Mouse (Mus musculus): ENCODE data around the gene Tfpt.
"Not testable (repeated sequence)": the region's sequence is repeated elsewhere in the genome, so short reads cannot be mapped to it uniquely, and the experiment has no call there.

Gene Tfpt

DNA sequence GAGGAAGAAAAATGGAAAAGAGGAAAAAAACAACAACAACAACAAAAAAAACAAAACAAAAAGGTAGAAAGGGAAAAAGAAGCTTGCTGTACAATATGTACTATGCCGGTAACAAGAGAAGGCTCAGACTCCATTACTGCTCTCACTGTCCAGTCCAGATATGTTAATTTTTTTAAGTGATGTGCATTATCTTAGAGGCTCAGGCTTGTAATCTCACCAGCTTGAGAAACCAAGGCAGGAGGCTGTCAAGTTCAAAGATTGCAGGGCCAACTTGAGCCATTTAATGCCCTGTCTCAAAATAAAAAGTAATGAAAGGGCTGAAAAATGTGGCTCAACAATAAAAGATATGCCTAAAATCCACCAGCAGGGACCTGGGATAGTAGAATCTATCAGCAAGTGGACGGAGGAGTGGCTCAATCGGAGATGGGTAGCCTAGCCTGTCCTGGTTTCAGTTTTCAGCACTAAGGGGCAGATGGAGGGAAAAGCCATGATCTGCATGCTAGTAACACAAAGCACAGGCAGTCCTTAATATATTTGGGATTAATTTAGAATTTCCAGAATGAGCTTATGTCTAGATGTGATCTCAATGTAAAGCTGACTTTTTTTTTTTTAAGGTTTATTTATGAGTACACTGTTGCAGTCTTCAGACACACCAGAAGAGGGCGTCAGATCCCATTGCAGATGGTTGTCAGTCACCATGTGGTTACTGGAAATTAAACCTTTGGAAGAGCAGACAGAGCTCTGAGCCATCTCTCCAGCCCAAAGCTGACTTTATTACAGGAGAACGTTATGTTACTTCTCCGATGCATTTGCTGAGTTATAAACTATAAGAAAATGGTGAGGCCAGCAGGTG is 13.1 kb downstream of the Tfpt start:
- DNase-seq, result peak in 1 of 2 experiments; percentile 24

DNA sequence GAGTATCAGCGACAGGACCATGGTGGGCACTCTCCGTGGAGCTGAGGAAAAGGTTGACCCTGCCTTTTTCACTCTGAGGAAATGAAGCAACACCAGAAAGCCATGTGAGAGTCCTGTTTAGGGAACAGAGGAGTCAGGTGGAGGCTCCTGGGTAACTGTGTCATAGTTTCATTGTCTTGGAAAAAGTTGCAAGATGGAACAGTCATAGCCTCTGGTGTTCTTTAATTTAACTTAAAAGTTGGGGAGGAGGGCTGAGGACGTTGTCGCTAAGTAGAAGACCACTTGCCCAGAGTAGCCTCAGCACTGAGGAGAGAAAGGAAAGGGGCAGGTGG is 13.7 kb downstream of the Tfpt start, which contains the start of gene Oscar:
Gene Oscar (minus strand): TSS at position 101 of the 332 bp plus-strand sequence.
- DNase-seq, result no peak

DNA sequence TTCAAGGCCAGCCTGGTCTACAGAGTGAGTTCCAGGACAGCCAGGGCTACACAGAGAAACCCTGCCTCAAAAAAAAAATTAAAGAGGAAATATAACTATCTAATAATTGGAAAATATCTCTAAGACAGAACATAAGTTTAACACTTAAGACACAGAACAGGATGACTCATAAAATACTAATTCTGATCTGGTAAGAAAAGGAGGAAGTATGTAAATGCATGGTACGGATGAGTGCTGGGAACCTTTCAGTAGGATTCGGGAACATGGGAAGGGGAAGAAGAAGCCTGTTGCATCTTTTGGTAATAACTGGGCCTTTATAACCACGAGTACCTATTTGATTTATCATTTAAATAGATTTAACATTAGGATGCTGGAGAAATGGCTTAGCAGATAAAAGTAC is 15.7 kb downstream of the Tfpt start:
- DNase-seq, result no peak

DNA sequence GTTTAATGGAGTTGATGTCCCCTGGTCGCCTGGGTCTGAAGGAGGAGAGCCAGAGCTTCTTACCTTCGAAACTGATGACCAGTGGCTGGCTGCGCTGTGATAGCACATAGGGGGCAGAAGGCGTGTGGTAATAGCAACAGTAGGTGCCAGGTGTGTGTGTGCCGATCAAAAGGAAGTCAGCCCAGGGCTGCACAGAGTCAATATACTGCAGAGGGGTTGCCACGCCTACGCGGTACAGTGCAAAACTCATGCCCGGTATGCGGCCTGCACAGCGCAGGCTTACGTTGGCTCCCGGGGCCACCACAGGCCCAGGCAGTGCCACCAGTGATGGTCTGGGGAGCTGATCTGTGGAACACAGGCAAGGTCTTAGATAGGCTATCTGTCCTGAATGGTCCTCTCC is 18.7 kb downstream of the Tfpt start:
- DNase-seq, result no peak

DNA sequence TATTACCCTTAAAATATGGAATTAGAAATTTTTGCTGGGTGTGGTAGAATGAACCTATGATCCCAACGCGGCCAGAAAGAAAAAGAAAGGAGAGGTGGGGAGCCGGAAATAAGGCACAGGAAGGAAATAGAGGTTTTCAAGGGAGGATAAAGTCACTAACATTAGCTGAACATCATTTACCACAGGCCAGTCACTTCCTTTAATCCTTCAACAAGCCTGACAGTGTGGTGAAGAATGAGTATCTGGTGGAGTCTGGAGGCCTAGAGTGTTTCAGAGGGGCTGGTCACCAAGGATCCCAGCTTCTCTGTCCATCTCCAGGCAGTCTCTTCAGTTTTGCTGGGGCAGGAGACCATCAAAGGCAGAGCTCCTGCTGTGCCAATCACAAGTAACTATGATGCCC is 19.3 kb downstream of the Tfpt start:
- DNase-seq, result no peak

DNA sequence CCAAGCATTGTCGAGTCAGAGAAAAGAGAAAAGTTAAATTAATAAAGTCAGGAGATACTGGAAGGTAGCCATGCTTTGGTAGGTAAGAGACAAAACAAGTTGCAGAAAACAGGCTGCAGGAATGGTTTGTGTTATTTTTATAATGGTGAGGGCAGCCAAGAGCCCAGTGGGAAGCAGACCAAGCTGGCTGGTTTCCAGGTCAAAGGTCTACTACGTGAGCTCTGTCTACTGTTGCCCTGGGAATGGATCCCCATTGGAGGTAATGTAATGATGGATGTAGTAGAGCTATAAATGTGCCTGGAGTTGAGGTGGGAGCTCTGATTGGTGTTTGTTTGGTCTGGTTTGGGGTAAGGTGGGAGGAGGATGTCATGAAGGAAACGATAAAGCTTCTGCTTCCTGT is 20.6 kb downstream of the Tfpt start:
- DNase-seq, result no peak

DNA sequence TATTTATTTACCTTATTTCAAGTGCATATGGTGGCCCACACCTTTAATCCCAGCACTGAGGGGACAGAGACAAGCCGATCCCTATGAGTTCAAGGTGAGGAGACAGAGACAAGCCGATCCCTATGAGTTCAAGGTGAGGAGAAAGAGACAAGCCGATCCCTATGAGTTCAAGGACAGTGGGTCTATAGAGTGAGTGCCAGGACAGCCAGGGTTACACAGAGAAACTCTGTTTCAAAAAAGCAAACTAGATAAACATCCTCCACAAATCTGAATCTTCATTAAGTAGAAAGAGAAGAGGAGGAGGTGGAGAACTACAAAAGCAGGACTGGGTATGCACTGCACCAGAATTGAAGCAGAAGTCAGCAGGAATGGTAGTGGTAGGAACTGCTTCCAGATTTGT is 21.1 kb downstream of the Tfpt start:
- DNase-seq, result no peak

DNA sequence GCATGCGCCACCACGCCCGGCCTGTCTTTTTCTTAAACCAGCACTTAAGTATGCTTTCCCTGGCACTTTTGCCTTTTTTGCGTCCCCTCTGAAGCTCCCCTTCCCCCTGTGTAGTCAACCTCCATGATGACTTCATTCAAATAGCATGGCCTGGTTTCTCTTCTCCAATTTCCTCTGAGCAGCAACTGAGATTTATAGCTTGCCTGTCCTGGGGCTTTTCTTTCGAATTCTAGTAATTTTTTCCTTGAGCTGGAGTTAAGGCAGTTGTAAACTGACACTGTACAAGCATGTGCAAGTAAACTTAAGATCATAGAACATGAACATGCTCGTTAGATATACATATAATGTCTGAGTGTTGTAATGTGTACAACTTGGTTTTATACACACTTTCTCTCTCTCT is 22.3 kb downstream of the Tfpt start:
- no peak for DNase-seq

DNA sequence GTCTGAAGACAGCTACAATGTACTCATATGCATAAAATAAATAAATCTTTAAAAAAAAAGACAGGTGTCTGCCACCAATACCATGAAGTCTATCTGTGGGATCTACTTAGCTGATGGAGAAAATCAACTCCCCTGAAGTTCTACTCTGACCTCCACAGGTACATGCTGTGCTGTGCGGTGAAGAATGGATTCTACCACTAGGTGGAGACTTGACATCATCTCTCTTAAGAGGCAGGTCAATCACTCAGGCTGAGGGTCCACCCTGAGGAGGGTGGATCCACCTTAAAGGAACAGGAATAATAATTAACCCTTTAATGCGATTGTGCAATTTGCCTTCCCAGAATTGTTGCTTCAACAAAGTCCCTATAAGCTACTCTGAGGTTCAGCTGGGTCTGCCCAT is 22.9 kb downstream of the Tfpt start:
- peak in 1 of 2 experiments; percentile 11 for DNase-seq

DNA sequence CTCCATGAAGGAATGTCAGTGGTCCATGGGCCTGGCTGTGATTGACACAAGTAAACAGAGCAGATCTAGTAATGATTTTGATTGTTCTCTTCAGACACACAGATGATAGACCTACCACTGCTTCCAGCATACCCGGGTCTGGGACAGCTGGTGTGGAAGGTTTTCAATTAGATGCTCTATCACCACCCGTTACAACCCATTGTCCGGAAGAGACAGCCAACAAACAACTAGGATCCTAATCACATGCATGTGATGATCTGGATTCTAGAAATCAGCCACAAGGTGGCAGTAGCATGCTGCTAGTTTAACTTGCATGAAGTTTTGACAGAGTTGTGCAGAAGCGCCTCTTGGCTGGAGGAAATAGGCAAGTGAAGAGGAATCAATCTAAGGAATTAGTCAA is 28.6 kb downstream of the Tfpt start:
- peak; percentile 22 to 47 for DNase-seq

DNA sequence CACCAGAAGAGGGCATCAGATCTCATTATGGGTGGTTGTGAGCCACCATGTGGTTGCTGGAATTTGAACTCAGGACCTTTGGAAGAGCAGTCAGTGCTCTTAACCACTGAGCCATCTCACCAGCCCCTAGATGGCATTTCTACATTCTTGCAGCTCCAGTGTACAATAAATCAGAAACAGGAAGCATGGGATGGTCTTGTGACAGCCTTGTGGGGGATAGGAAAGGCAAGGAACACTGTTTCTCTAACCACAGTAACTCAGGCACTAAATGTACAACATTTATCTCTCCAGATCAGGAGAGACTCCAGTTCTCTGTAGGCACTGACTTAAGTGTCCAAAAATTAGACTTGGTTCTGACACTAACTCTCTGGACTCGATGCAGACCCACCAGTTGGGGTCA is 32.0 kb downstream of the Tfpt start:
- DNase-seq, result not testable (repeated sequence)

DNA sequence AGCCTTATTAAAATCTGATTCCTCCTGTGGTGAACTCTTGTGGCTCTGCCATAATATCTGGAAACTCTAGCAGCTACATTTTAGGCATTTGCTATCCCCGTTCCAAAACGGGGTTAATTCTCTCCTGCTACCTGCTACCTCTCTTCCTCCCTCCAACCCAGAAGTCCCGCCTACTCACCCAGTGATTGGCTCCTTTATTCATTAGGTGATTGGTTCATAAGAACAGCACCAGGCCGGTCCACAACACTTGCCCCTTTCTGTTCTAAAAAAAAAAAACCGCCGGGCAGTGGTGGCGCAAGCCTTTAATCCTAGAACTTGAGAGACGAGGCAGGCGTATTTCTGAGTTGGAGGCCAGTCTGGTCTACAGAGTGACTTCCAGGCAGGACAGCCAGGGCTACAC is 34.6 kb downstream of the Tfpt start:
- no peak for DNase-seq

DNA sequence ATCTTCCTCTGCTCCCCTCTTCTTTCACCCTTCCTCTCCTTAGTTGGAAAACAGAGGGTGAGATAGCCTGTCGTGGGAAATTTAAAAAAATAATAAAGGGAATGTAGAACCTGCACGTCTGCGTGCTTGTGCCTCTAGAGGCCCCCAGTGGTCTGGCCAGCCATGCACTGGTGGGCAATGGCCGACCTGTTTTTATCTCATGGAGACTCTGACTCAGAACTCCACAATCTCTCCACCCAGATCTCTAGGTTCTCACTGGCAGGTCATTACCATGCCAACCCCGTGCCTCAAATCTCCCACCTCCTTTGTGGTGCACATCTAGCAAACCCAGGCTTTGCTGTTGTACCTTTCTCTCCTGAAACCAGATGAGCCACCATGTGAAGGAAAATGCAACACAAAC is 35.0 kb downstream of the Tfpt start:
- no peak for DNase-seq

DNA sequence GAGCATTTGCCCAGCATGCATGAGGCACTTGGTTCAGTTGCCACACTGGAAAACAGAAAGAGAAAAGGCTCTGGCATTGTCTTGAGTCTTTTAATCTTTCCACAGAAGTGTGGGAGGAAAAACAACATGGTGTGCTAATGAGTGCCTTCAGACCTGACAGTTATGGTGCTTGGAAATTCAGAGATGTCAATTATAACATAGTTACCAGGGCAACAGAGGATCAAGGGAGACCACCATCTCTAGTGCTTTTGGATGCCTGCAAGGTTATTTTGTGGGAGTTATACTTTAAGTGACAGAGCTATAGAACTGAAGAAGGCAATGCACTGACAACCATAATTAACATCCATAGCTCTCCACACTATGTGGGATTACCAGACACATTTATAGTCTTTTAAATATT is 35.9 kb downstream of the Tfpt start:
- no peak for DNase-seq

DNA sequence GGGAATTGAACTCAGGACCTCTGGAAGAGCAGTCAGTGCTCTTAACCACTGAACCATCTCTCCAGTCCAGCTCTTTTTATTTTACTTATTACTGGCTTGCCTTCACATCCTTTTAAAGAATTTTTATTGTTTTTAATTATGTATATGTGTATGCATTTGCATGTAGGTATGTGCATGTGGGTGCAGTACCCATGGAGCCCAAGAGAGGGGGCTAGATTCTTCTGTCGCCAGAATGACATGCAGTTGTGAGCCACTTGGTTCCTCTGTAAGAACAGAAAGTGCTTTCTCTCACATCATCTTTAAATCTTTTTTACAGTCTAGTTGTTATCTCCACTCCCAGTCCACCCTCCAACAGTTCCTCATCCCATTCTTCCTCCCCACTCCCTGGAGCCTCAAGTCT is 38.2 kb downstream of the Tfpt start:
- no peak for DNase-seq

DNA sequence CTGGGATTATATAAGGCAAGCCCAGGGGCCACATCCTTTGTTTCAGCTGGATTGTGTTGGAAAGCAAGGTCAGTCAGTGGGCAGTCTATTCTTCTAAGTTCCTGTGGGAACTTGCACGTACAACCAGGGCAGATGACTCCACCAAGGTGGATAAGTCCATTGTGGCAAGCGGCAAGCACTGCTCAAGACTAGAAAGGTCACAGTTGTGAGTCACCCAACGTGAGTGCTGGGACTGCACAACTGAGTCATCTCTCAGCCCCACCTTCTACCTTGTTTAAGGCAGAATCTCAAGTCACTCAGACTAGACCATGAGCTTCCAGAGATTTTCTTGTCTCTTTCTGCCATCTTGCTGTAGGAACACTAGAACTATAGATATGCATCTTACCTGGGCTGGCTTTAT is 39.2 kb downstream of the Tfpt start:
- DNase-seq, result no peak

DNA sequence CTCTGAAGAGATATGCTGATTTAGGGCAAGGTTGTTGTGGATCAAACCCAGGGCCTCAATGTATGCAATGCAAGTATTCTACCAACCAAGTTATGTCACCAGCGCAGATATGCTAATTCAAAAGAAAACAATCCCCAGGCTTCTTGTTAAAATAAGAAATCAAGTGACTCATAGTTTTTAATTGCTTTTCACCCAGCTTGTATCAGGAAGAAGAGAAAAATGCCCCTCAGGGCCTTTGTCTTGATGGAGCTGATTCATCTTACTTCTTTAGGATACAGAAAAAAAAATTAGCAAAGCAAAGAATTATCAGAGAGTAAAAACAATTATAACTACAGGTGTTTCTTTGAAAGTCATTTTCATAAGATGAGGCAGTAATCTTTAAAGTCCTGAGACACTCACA is 42.4 kb downstream of the Tfpt start:
- no peak for DNase-seq

DNA sequence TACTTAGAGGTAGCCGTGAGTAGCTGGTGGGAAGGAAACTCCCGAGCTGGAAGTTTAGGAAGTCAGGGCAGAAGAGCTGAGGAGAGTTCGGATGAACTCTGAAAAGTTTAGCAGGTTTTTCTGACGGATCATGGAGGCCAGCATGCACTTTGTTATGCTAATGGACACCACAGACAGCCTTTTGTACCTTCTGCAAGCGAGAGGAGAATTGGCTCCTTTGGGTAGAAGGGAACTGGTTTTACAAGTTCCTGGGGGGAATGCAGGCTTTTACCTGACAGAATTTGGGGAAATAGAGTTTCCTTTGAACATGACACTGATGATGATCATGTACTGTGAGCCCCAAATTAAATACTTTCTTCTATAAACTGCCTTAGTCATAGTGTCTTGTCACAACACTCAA is 43.5 kb downstream of the Tfpt start:
- DNase-seq, result no peak

DNA sequence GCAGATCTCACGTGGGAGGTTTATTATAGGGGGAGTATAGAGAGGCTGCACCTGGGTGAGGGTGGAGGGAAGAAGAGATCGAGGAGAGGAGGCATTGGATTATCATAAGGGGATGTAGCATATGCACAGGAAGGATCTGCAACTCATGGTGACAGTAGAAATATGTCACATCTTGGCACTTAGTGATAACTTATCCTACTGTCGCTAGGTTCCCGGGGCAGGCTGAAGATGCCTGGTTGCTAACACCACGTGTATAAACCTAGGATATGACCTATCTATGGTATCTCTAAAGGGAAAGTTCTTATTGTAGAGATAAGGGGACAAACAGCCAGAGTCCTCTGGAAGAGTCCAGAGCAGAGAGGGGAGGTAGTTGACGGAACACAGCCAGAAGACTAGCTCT is 44.0 kb downstream of the Tfpt start:
- DNase-seq, result no peak

DNA sequence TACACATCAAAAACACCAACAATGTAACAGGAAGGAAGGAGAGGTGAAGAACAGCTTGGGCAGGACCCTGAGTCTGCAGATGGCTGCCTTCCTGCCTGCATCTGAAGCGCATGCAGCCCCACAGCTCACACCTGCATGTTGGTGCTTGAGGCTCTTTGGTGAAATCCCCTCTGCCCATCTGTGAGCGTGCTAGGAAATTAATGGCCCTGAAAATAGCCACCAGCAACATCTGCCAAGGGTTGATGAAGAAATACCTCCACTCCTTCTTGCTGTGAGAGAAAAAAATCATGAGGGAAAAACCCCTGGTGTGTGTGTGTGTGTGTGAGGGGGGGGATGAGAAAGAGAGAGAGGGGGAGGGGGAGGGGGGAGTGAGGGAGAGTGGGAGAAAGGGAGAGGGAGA is 49.7 kb downstream of the Tfpt start:
- peak in 1 of 2 experiments; percentile 8 for DNase-seq

DNA sequence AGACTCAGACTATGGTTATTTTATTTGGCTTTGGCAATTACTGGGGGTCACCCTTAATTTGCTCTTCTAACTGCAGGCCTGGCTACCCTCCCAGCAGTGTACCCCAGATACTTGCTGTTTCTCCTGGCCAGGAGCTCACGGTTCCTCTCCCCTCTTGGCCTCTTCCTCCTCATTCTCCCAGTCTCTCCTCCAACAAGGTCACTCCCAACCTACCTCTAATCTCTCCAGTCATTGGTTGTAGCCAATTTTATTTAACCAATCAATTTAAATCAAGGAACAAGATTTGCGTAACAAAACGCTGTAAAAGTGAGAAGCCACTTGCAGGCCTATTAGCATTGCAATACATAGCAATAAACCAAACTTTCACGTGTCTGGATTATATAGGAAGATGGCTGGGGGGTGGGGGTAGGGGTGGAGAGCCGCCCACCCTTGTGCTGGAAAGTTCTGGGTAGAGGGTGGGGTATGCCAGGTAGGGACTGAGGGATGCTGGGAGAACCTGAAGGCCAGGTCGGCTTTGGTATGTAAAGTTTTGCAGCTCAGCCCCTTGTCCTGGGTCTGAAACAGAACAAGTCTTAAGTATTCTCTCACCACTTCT is 50.7 kb downstream of the Tfpt start:
- no peak for DNase-seq

DNA sequence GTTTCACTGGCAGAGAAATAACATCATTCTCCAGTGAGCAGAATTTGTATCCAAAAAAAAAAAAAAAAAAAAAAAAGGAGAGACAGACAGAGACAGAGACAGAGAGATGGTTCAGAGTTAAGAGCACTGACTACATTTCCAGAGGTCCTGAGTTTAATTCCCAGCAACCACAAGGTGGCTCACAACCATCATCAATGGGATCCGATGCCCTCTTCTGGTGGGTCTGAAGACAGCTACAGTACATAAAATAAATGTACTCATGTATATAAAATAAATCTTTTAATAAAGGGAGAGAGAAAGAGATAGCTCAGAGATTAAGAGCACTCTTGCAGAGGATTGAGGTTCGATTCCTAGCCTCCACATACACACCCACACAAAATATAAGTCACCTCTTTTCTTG is 51.5 kb downstream of the Tfpt start:
- no peak for DNase-seq

DNA sequence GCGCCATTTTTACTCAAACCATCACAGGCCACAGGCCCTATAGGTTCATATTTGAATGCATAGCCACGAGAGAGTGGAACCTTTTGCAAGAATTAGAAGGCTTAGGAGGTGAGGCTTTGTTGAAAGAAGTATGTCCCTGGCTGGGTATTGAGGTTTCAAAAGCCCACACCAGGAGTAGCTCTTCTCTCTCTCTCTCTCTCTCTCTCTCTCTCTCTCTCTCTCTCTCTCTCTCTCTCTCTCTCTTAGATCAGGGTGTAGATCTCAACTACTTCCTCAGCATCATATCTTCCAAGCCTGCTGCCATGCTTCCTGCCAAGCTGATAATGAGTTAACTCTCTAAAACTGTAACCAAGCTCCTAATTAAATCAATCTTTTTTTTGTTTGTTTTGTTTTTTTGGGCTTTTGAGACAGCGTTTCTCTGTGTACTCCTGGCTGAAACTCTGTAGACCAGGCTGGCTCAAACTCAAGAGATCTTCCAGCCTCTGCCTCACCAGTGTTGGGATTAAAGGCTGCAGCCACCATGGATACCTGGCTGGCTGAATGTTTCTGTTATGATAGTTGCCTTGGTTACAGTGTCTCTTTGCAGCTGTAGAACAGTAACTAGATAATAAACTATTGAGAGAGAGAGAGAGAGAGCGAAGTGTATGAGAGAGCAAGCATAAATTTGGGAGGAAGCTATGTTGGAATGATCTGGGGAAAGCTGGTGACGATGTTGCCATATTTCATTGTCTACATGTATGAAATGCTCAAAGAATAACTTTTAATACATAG is 53.2 kb downstream of the Tfpt start:
- no peak for DNase-seq

DNA sequence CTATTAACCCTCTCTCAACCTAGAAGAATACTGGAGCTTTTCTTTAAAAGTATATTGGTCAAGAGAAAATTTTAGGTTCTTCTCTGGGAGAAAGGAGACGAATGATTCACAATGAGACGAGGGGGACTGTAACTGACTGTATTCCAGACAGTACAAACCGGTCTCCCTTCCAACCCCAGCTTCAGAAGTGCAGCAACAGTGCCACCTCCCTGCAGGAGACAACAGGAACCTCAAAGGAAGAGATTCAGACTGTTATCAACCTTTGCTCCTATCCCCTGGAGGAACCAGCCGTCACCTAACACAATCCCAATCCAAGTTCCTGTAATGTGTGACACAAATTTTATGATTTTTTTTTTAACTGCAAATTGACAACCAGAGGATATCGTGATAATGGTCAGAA is 55.5 kb downstream of the Tfpt start:
- no peak for DNase-seq

All from thymus, postnatal 36 days (tissue).